Mouse (Mus musculus) forebrain, embryonic 12.5 days (tissue): ENCODE measurements at regions not wholly inside any gene's neighbourhood (a gene's known extent, or its start where the extent isn't known, plus 50 kb on each side); places are given as distances from the start of the nearest gene placed in this dataset.

ENCODE experiments used
- ATAC-seq: fragments of 200-750 bp; cut with Nextera tagmentation; 2 replicates; pipeline ENCODE4 v1.8.0; 2017; ENCODE audit warnings: moderate TSS enrichment; ENCODE audit not compliant: low FRiP score
- H3K27ac ChIP-seq: fragments of 300-500 bp; sonication (generic); 2 replicates; pipeline ENCODE4 v1.5.1; 2016; ENCODE audit warnings: mild to moderate bottlenecking
- H3K27me3 ChIP-seq: fragments of 300-500 bp; sonication (generic); 2 replicates; pipeline ENCODE4 v1.6.1; 2016; ENCODE audit warnings: mild to moderate bottlenecking
- H3K36me3 ChIP-seq: fragments of 300-500 bp; sonication (generic); replicated peaks from 2 replicates; pipeline ENCODE4 v1.6.1; 2016; ENCODE audit warnings: mild to moderate bottlenecking
- H3K4me1 ChIP-seq: fragments of 300-500 bp; sonication (generic); 2 replicates; pipeline ENCODE4 v1.6.1; 2016
- H3K4me2 ChIP-seq: fragments of 300-500 bp; sonication (generic); 2 replicates; pipeline ENCODE4 v1.6.1; 2016; ENCODE audit warnings: mild to moderate bottlenecking, moderate library complexity
- H3K4me3 ChIP-seq: fragments of 300-500 bp; sonication (generic); replicated peaks from 2 replicates; pipeline ENCODE4 v1.5.1; 2016; ENCODE audit warnings: mild to moderate bottlenecking
- H3K9ac ChIP-seq: fragments of 300-500 bp; sonication (generic); 2 replicates; pipeline ENCODE4 v1.6.1; 2016; ENCODE audit warnings: mild to moderate bottlenecking
- H3K9me3 ChIP-seq: fragments of 300-500 bp; sonication (generic); 2 replicates; pipeline ENCODE4 v1.6.1; 2016
- WGBS: fragments of 180-500 bp; shearing (Covaris S2); methylation state at CpG from one replicate; pipeline ENCODE4 v1.1.7; 2016; 5-methylcytosine and 5-hydroxymethylcytosine counted together

GRCm38 (mm10) chr5:46883956-46884355 is 1026.5 kb upstream of the Lcorl start:
- no peak overlapping the region for H3K27ac ChIP-seq
- H3K4me3 ChIP-seq, result no peak overlapping the region
- no peak overlapping the region for H3K4me2 ChIP-seq
- no peaks in the 10 kb centered on the region for H3K9me3 ChIP-seq
- H3K9ac ChIP-seq, result no peak overlapping the region
- no peaks in the 10 kb centered on the region for H3K27me3 ChIP-seq
- H3K36me3 ChIP-seq, result no peaks in the 10 kb centered on the region
- no peak for ATAC-seq
- no peaks in the 10 kb centered on the region for H3K4me1 ChIP-seq

GRCm38 (mm10) chr5:46856837-46857236 is 999.4 kb upstream of the Lcorl start:
- Histone ChIP-seq H3K27ac (no peak overlapping the region), H3K4me1 (no peaks in the 10 kb centered on the region), H3K36me3 (no peaks in the 10 kb centered on the region), H3K9ac (no peak overlapping the region), H3K27me3 (no peaks in the 10 kb centered on the region), H3K4me3 (no peak overlapping the region), H3K9me3 (no peaks in the 10 kb centered on the region), H3K4me2 (no peak overlapping the region)
- no peak for ATAC-seq

- H3K27me3 ChIP-seq, result no peaks in the 10 kb centered on the region
- ATAC-seq, result 0 out of 2 replicates have a peak, but pooled peaks have one; percentile 17
- H3K9me3 ChIP-seq, result no peaks in the 10 kb centered on the region
- H3K4me2 ChIP-seq, result no peak overlapping the region
- no peak overlapping the region for H3K27ac ChIP-seq
- no peaks in the 10 kb centered on the region for H3K36me3 ChIP-seq
- no peak overlapping the region for H3K4me3 ChIP-seq
- H3K9ac ChIP-seq, result no peak overlapping the region
- H3K4me1 ChIP-seq, result peaks cover 4% of the 10 kb centered on the region; the same call in 1 of the 2 replicates
- WGBS, result 61% methylated on average over 2 of the region's 2 CpGs
Measured at GRCm38 (mm10) chr5:46845175-46845574, 987.8 kb upstream of the Lcorl start.

GRCm38 (mm10) chr5:46836810-46837209 is 979.4 kb upstream of the Lcorl start:
- Histone ChIP-seq H3K4me3 (no peak overlapping the region), H3K4me2 (no peak overlapping the region), H3K27ac (no peak overlapping the region), H3K27me3 (no peaks in the 10 kb centered on the region), H3K9ac (no peak overlapping the region), H3K4me1 (no peaks in the 10 kb centered on the region), H3K36me3 (no peaks in the 10 kb centered on the region), H3K9me3 (no peaks in the 10 kb centered on the region)
- 91% methylated on average over 4 of the region's 4 CpGs for WGBS
- no peak for ATAC-seq

- Histone ChIP-seq H3K4me3 (no peak overlapping the region), H3K4me2 (no peak overlapping the region), H3K4me1 (peaks cover 8% of the 10 kb centered on the region), H3K27me3 (no peaks in the 10 kb centered on the region), H3K9me3 (no peaks in the 10 kb centered on the region), H3K9ac (no peak overlapping the region), H3K36me3 (no peaks in the 10 kb centered on the region), H3K27ac (no peak overlapping the region)
- ATAC-seq, result peak; percentile 86
- 9% methylated on average over 9 of the region's 9 CpGs for WGBS
Measured at GRCm38 (mm10) chr5:46830797-46831618, 973.6 kb upstream of the Lcorl start.

GRCm38 (mm10) chr5:46830114-46830513 is 972.7 kb upstream of the Lcorl start:
- no peak overlapping the region for H3K27ac ChIP-seq
- H3K9me3 ChIP-seq, result no peaks in the 10 kb centered on the region
- H3K27me3 ChIP-seq, result no peaks in the 10 kb centered on the region
- H3K9ac ChIP-seq, result no peak overlapping the region
- H3K4me2 ChIP-seq, result no peak overlapping the region
- 52% methylated on average over 6 of the region's 6 CpGs for WGBS
- H3K4me1 ChIP-seq, result peaks cover 8% of the 10 kb centered on the region
- no peaks in the 10 kb centered on the region for H3K36me3 ChIP-seq
- no peak for ATAC-seq
- no peak overlapping the region for H3K4me3 ChIP-seq

GRCm38 (mm10) chr5:46826381-46826780 is 969.0 kb upstream of the Lcorl start:
- WGBS, result 92% methylated on average over 1 of the region's 1 CpGs
- Histone ChIP-seq H3K9me3 (no peaks in the 10 kb centered on the region), H3K4me2 (no peak overlapping the region), H3K4me1 (peaks cover 8% of the 10 kb centered on the region), H3K9ac (no peak overlapping the region), H3K27ac (no peak overlapping the region), H3K4me3 (no peak overlapping the region), H3K27me3 (no peaks in the 10 kb centered on the region), H3K36me3 (no peaks in the 10 kb centered on the region)
- ATAC-seq, result no peak

GRCm38 (mm10) chr5:46824934-46825333 is 967.5 kb upstream of the Lcorl start:
- no peak overlapping the region for H3K4me3 ChIP-seq
- H3K27ac ChIP-seq, result no peak overlapping the region
- H3K27me3 ChIP-seq, result no peaks in the 10 kb centered on the region
- no peaks in the 10 kb centered on the region for H3K36me3 ChIP-seq
- no peak overlapping the region for H3K9ac ChIP-seq
- no peaks in the 10 kb centered on the region for H3K4me1 ChIP-seq
- H3K9me3 ChIP-seq, result no peaks in the 10 kb centered on the region
- no peak overlapping the region for H3K4me2 ChIP-seq
- no peak for ATAC-seq
- 61% methylated on average over 3 of the region's 3 CpGs for WGBS

GRCm38 (mm10) chr5:46795102-46795501 is 937.7 kb upstream of the Lcorl start:
- ATAC-seq, result no peak
- no peaks in the 10 kb centered on the region for H3K27me3 ChIP-seq
- H3K27ac ChIP-seq, result no peak overlapping the region
- H3K9ac ChIP-seq, result no peak overlapping the region
- H3K4me1 ChIP-seq, result peaks cover 3% of the 10 kb centered on the region
- 95% methylated on average over 2 of the region's 2 CpGs for WGBS
- H3K36me3 ChIP-seq, result no peaks in the 10 kb centered on the region
- no peak overlapping the region for H3K4me2 ChIP-seq
- no peaks in the 10 kb centered on the region for H3K9me3 ChIP-seq
- no peak overlapping the region for H3K4me3 ChIP-seq

- no peak overlapping the region for H3K4me3 ChIP-seq
- H3K9me3 ChIP-seq, result no peaks in the 10 kb centered on the region
- 89% methylated on average over 7 of the region's 7 CpGs for WGBS
- H3K4me1 ChIP-seq, result peaks cover 3% of the 10 kb centered on the region
- H3K9ac ChIP-seq, result no peak overlapping the region
- H3K36me3 ChIP-seq, result no peaks in the 10 kb centered on the region
- H3K4me2 ChIP-seq, result no peak overlapping the region
- H3K27me3 ChIP-seq, result no peaks in the 10 kb centered on the region
- H3K27ac ChIP-seq, result no peak overlapping the region
- ATAC-seq, result no peak
Measured at GRCm38 (mm10) chr5:46794028-46794705, 936.8 kb upstream of the Lcorl start.

- H3K36me3 ChIP-seq, result no peaks in the 10 kb centered on the region
- no peak overlapping the region for H3K9ac ChIP-seq
- 32% methylated on average over 3 of the region's 3 CpGs for WGBS
- peak; percentile 68; the same call in 1 of the 2 replicates for ATAC-seq
- no peak overlapping the region for H3K4me2 ChIP-seq
- H3K9me3 ChIP-seq, result no peaks in the 10 kb centered on the region
- H3K27ac ChIP-seq, result peak overlapping the region; percentile 68
- H3K4me1 ChIP-seq, result peaks cover 6% of the 10 kb centered on the region
- H3K4me3 ChIP-seq, result no peak overlapping the region
- H3K27me3 ChIP-seq, result no peaks in the 10 kb centered on the region
Measured at GRCm38 (mm10) chr5:46791051-46791450, 933.6 kb upstream of the Lcorl start.

- Histone ChIP-seq H3K9ac (no peak overlapping the region), H3K4me3 (no peak overlapping the region), H3K36me3 (no peaks in the 10 kb centered on the region), H3K4me2 (no peak overlapping the region), H3K27me3 (no peaks in the 10 kb centered on the region), H3K9me3 (no peaks in the 10 kb centered on the region), H3K27ac (peak overlapping the region; percentile 8; the same call in 1 of the 2 replicates), H3K4me1 (peaks cover 6% of the 10 kb centered on the region)
- 4% methylated on average over 3 of the region's 3 CpGs for WGBS
- peak; percentile 91 for ATAC-seq
Measured at GRCm38 (mm10) chr5:46790536-46790935, 933.1 kb upstream of the Lcorl start.

GRCm38 (mm10) chr5:46787079-46787478 is 929.7 kb upstream of the Lcorl start:
- Histone ChIP-seq H3K4me2 (no peak overlapping the region), H3K36me3 (no peaks in the 10 kb centered on the region), H3K27ac (no peak overlapping the region), H3K4me1 (peaks cover 6% of the 10 kb centered on the region), H3K4me3 (no peak overlapping the region), H3K9ac (no peak overlapping the region), H3K27me3 (no peaks in the 10 kb centered on the region), H3K9me3 (no peaks in the 10 kb centered on the region)
- ATAC-seq, result no peak
- WGBS, result 64% methylated on average over 3 of the region's 3 CpGs
